Mouse (Mus musculus): ENCODE results near the gene Esd. TPM values are rescaled to one million over a fixed set of nuclear protein-coding genes. Genes with fewer than 3 reads are reported as not detected.
A peak's percentile ranks its signal among the peaks of the same experiment; 100 is the strongest.

The Esd gene
- 294 and 299 TPM in 2 replicates for polyA plus RNA-seq (2015; fragmentation: Nextera tagmentation; extraction: Ambion mirVana)

GRCm38 (mm10) chr14:74732079-74732783 lies at the start of gene Esd:
Gene Esd (plus strand): TSS chr14:74732297.
- peak; percentile 93 for DNase-seq (ENCODE audit: low spot score)

DNA sequence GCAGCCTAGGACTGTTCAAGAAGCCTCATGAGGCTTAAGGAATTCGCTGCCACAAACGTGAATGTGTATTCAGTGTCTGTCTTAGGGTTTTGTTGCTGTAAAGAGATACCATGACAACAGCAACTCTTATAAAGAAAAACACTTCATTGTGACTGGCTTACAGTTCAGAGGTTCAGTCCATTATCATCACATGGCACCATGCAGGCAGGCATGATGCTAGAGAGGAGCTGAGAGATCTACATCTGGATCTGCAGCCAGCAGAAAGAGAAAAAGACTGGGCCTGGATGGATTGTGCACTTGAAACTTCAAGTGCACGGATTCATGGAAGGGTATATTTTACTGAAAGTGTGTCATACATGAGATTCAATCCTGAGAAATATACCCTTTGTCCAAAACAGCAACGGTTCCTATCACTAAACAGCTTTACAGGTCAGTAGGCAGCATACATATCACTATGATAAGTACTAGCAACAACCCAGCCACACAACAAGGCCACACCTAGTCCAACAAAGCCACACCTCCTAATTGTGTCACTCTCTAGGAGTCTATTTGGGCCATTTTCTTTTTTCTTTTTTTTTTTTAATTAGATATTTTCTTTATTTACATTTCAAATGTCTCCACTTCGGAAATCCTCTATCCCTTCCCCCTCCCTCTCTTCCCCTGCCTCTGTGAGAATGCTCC lies 47.7 kb upstream of the Esd start:
- DNase-seq (ENCODE audit: low spot score), result no peak

GRCm38 (mm10) chr14:74691963-74692362 lies 40.1 kb upstream of the Esd start:
- DNase-seq (ENCODE audit: low spot score), result no peak

DNA sequence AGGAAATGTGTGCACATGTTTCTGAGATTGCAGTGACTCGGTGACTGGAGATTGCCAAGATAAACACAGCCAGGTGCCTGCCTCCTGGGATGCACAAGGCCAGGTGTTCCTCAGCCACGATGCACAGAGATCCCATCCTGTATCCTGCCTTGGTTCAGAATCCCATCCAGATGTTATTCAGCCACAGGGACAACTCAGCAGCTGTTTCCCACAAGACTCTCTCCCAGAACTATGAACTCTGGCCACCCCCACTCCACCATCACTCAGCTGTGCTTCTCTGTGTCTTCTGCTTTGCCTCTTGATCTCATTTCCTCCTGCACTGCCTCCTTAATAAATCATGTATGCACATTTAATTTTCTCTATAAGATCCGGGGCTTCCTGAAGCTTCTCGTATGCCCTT lies 35.3 kb upstream of the Esd start:
- DNase-seq (ENCODE audit: low spot score), result no peak

DNA sequence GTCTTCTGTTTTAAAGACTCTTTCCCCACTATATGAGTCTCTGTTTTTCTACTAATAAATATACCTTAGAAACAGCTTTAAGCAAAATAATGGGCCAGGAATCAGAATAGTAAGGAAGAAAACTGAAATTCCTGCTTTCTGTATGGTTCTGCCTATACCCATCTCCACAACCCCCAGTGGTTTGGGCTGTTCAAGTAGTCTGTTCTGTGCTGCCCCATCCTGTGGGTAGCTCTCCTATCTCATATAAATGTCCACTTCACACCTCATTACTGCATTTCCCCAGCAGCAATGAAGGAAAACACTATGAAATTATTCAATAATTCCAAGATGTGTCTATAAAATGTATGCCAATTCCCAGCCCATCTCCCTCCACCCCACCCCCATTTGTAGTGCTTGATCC lies 34.7 kb upstream of the Esd start:
- no peak for DNase-seq (ENCODE audit: low spot score)

DNA sequence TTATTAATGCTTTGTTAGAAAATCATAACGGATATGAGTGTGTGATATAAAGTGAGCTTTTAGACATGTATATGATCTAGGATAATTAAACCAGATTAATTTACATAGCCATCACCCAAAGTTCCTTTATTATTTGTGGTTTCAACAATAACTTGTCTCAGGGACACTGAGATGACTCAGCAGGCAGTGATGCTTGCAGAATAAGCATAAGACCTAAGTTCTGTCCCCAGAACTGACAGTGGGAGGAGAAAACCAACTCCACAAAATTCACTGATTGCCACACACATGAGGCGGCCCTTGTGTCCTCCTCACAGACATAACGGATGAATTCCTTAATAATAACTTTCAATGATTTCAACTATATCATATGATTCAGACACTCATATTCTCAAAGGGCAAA lies 32.9 kb upstream of the Esd start:
- DNase-seq (ENCODE audit: low spot score), result no peak

GRCm38 (mm10) chr14:74703930-74704329 lies 28.2 kb upstream of the Esd start:
- DNase-seq (ENCODE audit: low spot score), result no peak

DNA sequence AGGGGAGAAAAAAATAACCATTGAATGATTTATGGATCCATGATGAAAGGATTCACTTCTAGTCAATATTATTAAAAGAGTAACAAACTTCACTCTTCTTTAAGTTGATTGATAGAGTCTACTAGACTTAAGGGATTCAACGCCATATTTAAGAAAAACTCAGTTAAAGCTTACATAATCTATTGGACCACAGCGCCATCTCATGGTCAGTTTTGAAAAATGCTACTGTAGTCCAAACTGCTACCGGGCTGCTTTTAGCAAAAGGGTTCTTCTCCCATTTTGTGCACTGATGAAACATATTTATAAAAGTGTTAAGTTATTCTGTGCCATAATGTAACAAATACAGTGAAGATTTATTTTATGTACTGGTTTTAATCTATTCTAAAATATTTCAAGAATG lies 23.0 kb upstream of the Esd start:
- peak; percentile 49 for DNase-seq (ENCODE audit: low spot score)

DNA sequence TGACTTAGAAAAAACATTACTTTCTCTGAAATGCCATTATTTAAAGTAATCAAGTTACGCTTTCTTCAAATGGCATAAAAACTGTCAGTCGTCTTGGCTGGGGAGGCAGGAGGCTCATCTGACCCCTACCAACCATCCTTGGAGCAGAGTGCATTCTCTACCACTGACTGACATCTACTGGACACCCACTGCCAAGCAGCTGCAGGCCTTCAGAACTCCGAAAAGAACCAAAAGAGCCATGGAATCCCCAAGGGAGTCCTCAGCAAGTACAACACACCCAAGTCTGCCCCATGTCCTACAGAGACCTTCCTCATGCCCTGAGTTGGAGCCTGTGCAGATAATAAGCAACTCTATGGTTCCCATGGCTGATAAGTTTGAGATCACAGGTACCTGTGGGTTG lies 8.6 kb upstream of the Esd start:
- DNase-seq (ENCODE audit: low spot score), result no peak

- no peak for DNase-seq (ENCODE audit: low spot score)
Measured at GRCm38 (mm10) chr14:74731221-74732078, 647 bp upstream of the Esd start.

DNA sequence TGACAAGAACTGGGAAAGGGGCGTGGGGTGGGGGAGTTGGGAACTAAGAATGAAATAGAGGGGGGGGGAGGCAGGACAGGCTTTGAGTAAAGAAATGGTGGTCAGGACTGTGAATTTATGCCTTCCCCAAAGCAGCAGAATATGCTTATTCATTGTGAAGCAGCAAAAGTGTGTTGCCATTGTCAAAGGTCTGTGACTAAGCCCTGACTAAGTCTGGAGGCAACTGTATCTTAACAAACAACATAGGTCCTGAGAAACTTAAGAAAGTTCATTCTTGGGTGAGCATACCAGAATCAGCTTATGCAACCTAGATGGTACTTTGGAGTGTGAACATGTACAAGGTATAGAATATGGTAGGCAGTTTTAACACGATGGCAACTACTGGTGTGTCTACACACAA lies 1.3 kb downstream of the Esd start:
- DNase-seq (ENCODE audit: low spot score), result no peak

GRCm38 (mm10) chr14:74735471-74735870 lies 3.4 kb downstream of the Esd start:
- DNase-seq (ENCODE audit: low spot score), result no peak

DNA sequence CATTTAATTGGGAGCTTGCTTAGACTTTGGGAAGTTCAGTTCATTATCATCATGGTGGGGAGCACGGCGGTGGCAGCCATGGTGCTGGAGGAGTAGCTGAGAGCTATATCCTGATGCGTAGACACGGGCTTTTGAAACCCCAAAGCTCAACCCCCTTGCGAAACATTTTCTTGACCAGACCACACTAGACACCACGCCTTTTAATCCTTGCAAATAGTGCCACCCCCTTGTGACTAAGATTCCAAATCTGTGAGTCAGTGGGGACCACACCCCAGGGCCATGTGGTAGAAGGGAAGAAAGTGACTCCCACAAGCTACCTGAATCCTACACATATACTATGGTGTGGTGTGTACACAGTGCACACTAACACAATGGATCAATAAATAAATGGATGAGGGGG lies 4.8 kb downstream of the Esd start:
- no peak for DNase-seq (ENCODE audit: low spot score)

GRCm38 (mm10) chr14:74764191-74764918 lies 32.3 kb downstream of the Esd start:
- DNase-seq (ENCODE audit: low spot score), result peak; percentile 77

GRCm38 (mm10) chr14:74767892-74768291 lies 35.8 kb downstream of the Esd start:
- no peak for DNase-seq (ENCODE audit: low spot score)

- DNase-seq (ENCODE audit: low spot score), result no peak
Measured at GRCm38 (mm10) chr14:74774046-74774619, 42.0 kb downstream of the Esd start.

GRCm38 (mm10) chr14:74784243-74784934 lies 52.3 kb downstream of the Esd start:
- DNase-seq (ENCODE audit: low spot score), result no peak

- DNase-seq (ENCODE audit: low spot score), result no peak
Measured at GRCm38 (mm10) chr14:74787717-74788116, 55.6 kb downstream of the Esd start.

DNA sequence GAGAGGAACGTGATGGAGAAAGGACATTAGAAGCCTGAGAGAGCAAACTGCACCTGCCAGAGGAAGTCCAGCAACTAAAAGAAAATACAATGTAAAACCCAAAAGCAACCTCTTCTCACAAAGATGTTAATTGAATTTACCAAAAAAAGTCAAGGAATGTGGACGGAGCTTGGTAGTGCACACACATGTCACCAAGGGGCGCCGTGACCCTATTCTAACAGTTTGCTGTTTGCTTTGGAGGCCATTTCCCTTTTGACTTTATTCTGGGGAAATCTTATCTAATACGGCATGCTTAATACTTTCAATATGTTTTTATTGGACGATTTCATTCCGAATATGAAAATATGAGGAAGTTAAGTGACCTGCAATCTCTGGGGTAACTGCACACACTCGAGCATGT lies 56.7 kb downstream of the Esd start:
- DNase-seq (ENCODE audit: low spot score), result no peak

DNA sequence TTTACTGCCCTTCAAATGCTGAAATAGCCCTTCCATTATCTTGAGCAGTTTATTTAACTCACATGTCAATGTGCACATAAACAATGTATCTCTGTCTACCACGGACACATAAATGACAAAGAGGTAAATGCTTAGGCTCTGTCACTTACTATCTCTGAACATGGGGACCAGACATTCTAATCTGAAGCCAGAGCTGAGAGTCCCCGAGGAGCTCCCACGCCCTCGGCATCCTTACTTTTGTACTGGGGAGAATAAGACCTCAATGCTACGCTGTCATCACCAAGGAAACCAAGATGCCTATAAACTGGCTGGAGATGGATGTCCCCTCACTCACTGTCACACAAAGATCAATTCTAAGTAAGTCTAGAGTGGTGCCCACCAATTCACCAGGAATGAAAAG lies 58.4 kb downstream of the Esd start:
- no peak for DNase-seq (ENCODE audit: low spot score)

Measured in thymus, postnatal 0 days (tissue).